Mouse (Mus musculus): ENCODE results near the gene Atp1a2.
"Not testable (repeated sequence)": the region's sequence is repeated elsewhere in the genome, so short reads cannot be mapped to it uniquely, and the experiment has no call there.

Gene Atp1a2

GRCm38 (mm10) chr1:172273386-172273785 is 24.5 kb downstream of the Atp1a2 start:
- DNase-seq (ENCODE audit: low spot score), result no peak

- no peak for DNase-seq (ENCODE audit: low spot score)
Observed at GRCm38 (mm10) chr1:172271765-172272164, 26.1 kb downstream of the Atp1a2 start.

- DNase-seq (ENCODE audit: low spot score), result no peak
Observed at GRCm38 (mm10) chr1:172271208-172271607, 26.7 kb downstream of the Atp1a2 start.

GRCm38 (mm10) chr1:172261477-172262078 is 36.3 kb downstream of the Atp1a2 start, which contains the start of gene Igsf8:
Igsf8 (plus strand) TSS chr1:172261641.
- no peak for DNase-seq (ENCODE audit: low spot score)

- DNase-seq (ENCODE audit: low spot score), result no peak
Observed at GRCm38 (mm10) chr1:172258314-172258713, 39.5 kb downstream of the Atp1a2 start, which contains the start of gene Atp1a4. Atp1a4 (minus strand) TSS chr1:172258414.

GRCm38 (mm10) chr1:172247679-172248078 is 50.2 kb downstream of the Atp1a2 start:
- DNase-seq (ENCODE audit: low spot score), result no peak

GRCm38 (mm10) chr1:172247216-172247615 is 50.6 kb downstream of the Atp1a2 start:
- no peak for DNase-seq (ENCODE audit: low spot score)

- not testable (repeated sequence) for DNase-seq (ENCODE audit: low spot score)
Observed at GRCm38 (mm10) chr1:172244645-172245044, 53.2 kb downstream of the Atp1a2 start.

- no peak for DNase-seq (ENCODE audit: low spot score)
Observed at GRCm38 (mm10) chr1:172243547-172244205, 54.2 kb downstream of the Atp1a2 start.

- no peak for DNase-seq (ENCODE audit: low spot score)
Observed at GRCm38 (mm10) chr1:172242401-172242800, 55.5 kb downstream of the Atp1a2 start.

GRCm38 (mm10) chr1:172240945-172241708 is 56.7 kb downstream of the Atp1a2 start:
- no peak for DNase-seq (ENCODE audit: low spot score)

GRCm38 (mm10) chr1:172229215-172229614 is 68.6 kb downstream of the Atp1a2 start:
- no peak for DNase-seq (ENCODE audit: low spot score)

- DNase-seq (ENCODE audit: low spot score), result no peak
Observed at GRCm38 (mm10) chr1:172228209-172228608, 69.7 kb downstream of the Atp1a2 start.

All from testis, postnatal 14 days (tissue).